Mouse (Mus musculus) layer of hippocampus, postnatal 25 days (tissue): ENCODE data around the gene Nle1. TPM values are rescaled to one million over a fixed set of nuclear protein-coding genes. Genes with fewer than 3 reads are reported as not detected.

Experiments
- total RNA-seq, 2 experiments: library from RNA; stranded (reverse); gene quantifications; 2 replicates each; pipeline ENCODE4 v1.2.3; 2021

Nle1 gene
- total RNA-seq, 2 experiments from 2014 or later = 30.9 to 43.0 TPM

Other genes starting within 250 kb of the Nle1 start
- under 1 TPM; 0.20 to 0.63 TPM for gene Cct6b, start 144.1 kb downstream of the Nle1 start, total RNA-seq
- gene Zfp830, start 144.1 kb downstream of the Nle1 start, total RNA-seq = 10 to 100 TPM; 15.0 to 17.5 TPM
- gene Lig3, start 127.3 kb downstream of the Nle1 start, total RNA-seq = 10 to 100 TPM; 22.3 to 26.1 TPM
- gene Rffl, start 37.2 kb downstream of the Nle1 start, total RNA-seq = 10 to 100 TPM; 13.5 to 14.5 TPM
- 10 to 100 TPM; 15.1 to 17.2 TPM for gene Rad51d, start 17.8 kb downstream of the Nle1 start, total RNA-seq
- gene Fndc8, start 16.3 kb downstream of the Nle1 start, total RNA-seq = not detected
- 1 to 10 TPM; 1.1 to 2.4 TPM for gene Unc45b, start 2.1 kb upstream of the Nle1 start, total RNA-seq
- 1 to 10 TPM; 3.0 to 3.4 TPM for gene Slfn5, start 42.9 kb upstream of the Nle1 start, total RNA-seq
- gene Slfn9, start 83.4 kb upstream of the Nle1 start, total RNA-seq = under 1 TPM; 0.35 to 0.39 TPM
- gene Slfn8, start 112.4 kb upstream of the Nle1 start, total RNA-seq = under 1 TPM; 0.20 to 0.40 TPM
- under 1 TPM; 0.59 to 0.69 TPM for gene Slfn2, start 156.7 kb upstream of the Nle1 start, total RNA-seq
- gene Slfn1, start 208.4 kb upstream of the Nle1 start, total RNA-seq = not detected